Mouse (Mus musculus): ENCODE data around the gene Pum3. TPM values are rescaled to one million over a fixed set of nuclear protein-coding genes. Genes with fewer than 3 reads are reported as not detected.

Pum3 gene
- polyA plus RNA-seq, 1 experiment, result 20.3 TPM

DNA sequence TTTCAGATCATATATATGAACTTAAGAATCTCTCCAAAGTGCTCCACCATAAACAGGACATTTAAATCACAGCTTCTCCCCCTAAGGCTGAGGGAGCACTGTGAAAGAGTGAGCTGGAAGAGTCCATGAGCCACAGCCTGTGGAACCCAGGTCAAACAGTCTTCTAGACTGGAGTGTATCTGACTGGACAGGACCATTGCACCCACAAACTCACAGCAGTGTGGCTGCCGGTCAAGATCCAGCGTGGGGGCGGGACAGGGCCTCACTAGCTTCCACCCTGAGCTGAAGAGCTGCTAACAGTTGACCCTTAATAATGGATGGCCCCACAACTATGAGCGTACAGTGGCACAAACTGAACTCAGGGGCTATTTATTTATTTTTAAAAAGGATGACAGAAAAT, 12.2 kb downstream of the Pum3 start:
- H3K4me3 ChIP-seq (ENCODE audit: control insufficient read depth, insufficient read depth, low read length), result no peak overlapping the region
- DNase-seq, result no peak
- 98% methylated on average over 4 of the region's 4 CpGs for WGBS
- TF ChIP-seq CTCF (IDR thresholded peaks at IDR 0.05; ENCODE audit: borderline replicate concordance, control insufficient read depth, extremely low read depth, insufficient read depth, low read length, poor library complexity) (no peak), POLR2A (IDR thresholded peaks at IDR 0.05; ENCODE audit: control insufficient read depth, extremely low read depth, insufficient read depth, low read length, poor library complexity) (no peak)
- H3K4me1 ChIP-seq (replicated peaks; ENCODE audit: control insufficient read depth, insufficient read depth, low read length), result no peaks in the 10 kb centered on the region
- H3K36me3 ChIP-seq (ENCODE audit: control insufficient read depth, insufficient read depth, low read length), result peaks cover 70% of the 10 kb centered on the region
- no peak overlapping the region for H3K27ac ChIP-seq (ENCODE audit: control insufficient read depth, insufficient read depth, low read length)
- no peaks in the 10 kb centered on the region for H3K27me3 ChIP-seq (ENCODE audit: control insufficient read depth, insufficient read depth, low read length)

DNA sequence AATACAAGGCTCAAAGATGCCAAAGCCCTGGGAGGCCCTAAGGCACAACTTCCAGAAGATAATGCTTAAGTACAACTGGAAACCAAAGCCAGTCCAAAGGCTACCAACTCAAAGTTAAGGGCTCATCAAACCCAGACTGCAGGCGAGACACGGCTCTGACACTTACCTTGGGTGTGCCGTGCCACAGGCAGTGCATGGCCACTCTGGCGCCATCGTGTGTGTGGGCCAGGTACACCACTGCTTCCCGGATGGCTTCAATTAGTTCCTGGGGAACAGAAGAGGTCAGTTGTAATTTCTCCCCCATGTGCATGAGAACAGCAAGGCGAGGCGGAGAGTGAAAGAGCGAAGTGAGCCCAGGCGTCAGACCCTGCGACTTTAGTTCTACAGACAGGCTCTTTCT, 13.1 kb downstream of the Pum3 start:
- Histone ChIP-seq H3K4me1 (replicated peaks; ENCODE audit: control insufficient read depth, insufficient read depth, low read length) (no peaks in the 10 kb centered on the region), H3K27ac (ENCODE audit: control insufficient read depth, insufficient read depth, low read length) (no peak overlapping the region), H3K27me3 (ENCODE audit: control insufficient read depth, insufficient read depth, low read length) (no peaks in the 10 kb centered on the region), H3K36me3 (ENCODE audit: control insufficient read depth, insufficient read depth, low read length) (peaks cover 70% of the 10 kb centered on the region), H3K4me3 (ENCODE audit: control insufficient read depth, insufficient read depth, low read length) (no peak overlapping the region)
- WGBS, result 76% methylated on average over 11 of the region's 11 CpGs
- TF ChIP-seq POLR2A (IDR thresholded peaks at IDR 0.05; ENCODE audit: control insufficient read depth, extremely low read depth, insufficient read depth, low read length, poor library complexity) (no peak), CTCF (IDR thresholded peaks at IDR 0.05; ENCODE audit: borderline replicate concordance, control insufficient read depth, extremely low read depth, insufficient read depth, low read length, poor library complexity) (peak; percentile 66; the same call in 1 of the 2 replicates)
- peak; percentile 31 for DNase-seq

DNA sequence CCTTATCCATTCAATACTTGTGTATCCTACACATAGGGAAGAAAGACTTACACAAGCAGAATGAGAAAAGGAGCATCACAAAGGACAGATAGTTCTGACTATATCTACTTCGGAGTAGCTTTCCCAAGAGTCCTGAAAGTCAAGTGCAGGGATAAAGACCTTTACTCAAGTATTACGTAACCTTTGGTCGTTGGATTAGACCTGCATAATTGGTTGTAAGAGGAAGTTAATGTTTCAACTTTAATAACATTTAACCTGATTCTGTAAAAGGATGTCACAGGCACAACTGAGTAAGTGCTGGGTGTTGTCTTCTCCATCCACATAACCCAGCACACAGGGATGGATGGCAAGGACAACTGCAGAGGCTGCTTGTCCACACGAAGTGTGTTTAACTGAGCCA, 18.3 kb downstream of the Pum3 start:
- no peaks in the 10 kb centered on the region for H3K4me1 ChIP-seq (replicated peaks; ENCODE audit: control insufficient read depth, insufficient read depth, low read length)
- DNase-seq, result no peak
- H3K27me3 ChIP-seq (ENCODE audit: control insufficient read depth, insufficient read depth, low read length), result no peaks in the 10 kb centered on the region
- TF ChIP-seq POLR2A (IDR thresholded peaks at IDR 0.05; ENCODE audit: control insufficient read depth, extremely low read depth, insufficient read depth, low read length, poor library complexity) (no peak), CTCF (IDR thresholded peaks at IDR 0.05; ENCODE audit: borderline replicate concordance, control insufficient read depth, extremely low read depth, insufficient read depth, low read length, poor library complexity) (no peak)
- H3K36me3 ChIP-seq (ENCODE audit: control insufficient read depth, insufficient read depth, low read length), result peaks cover 41% of the 10 kb centered on the region
- WGBS, result 89% methylated on average over 4 of the region's 4 CpGs
- H3K4me3 ChIP-seq (ENCODE audit: control insufficient read depth, insufficient read depth, low read length), result no peak overlapping the region
- no peak overlapping the region for H3K27ac ChIP-seq (ENCODE audit: control insufficient read depth, insufficient read depth, low read length)

DNA sequence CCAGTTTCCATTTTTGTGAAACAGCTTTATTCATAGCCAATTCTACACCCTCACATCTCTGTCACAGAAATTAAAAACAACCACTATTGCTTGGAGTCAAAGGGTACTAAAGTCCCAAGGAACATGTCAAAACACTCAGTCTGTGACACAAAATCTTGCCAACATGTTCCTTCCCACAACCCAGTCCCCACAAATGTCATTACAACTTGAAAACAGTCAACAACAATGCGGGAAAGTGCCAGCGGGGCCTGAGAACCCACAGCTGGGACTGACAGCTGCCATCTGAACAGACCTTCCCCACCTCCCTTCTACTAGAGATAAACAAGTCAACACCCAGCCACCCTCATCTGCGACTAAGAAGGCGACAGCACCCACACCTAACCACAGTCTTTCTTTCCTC, 18.9 kb downstream of the Pum3 start:
- no peak for TF ChIP-seq CTCF (IDR thresholded peaks at IDR 0.05; ENCODE audit: borderline replicate concordance, control insufficient read depth, extremely low read depth, insufficient read depth, low read length, poor library complexity)
- H3K27ac ChIP-seq (ENCODE audit: control insufficient read depth, insufficient read depth, low read length), result no peak overlapping the region
- no peaks in the 10 kb centered on the region for H3K27me3 ChIP-seq (ENCODE audit: control insufficient read depth, insufficient read depth, low read length)
- 81% methylated on average over 4 of the region's 4 CpGs for WGBS
- peaks cover 35% of the 10 kb centered on the region for H3K36me3 ChIP-seq (ENCODE audit: control insufficient read depth, insufficient read depth, low read length)
- H3K4me1 ChIP-seq (replicated peaks; ENCODE audit: control insufficient read depth, insufficient read depth, low read length), result no peaks in the 10 kb centered on the region
- no peak for DNase-seq
- no peak overlapping the region for H3K4me3 ChIP-seq (ENCODE audit: control insufficient read depth, insufficient read depth, low read length)

DNA sequence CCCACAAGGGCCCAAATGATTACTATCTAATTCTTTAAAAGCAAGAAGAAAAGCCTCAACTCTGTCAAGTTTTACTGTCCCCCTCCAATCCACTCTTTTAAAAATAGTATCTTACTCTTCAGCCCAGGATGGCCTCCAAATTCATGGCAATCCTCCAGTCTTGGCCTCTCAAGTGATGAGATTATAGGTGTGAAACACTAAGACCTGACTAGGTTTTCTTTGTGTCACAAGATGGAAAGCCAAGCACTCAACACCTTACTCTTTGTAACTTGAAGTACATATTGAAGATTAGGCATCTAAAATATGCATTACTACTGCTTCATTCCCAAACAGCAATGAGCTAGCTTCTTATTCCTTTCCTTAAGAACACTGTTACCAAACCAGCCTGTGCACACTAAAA, 19.8 kb downstream of the Pum3 start:
- Histone ChIP-seq H3K4me1 (replicated peaks; ENCODE audit: control insufficient read depth, insufficient read depth, low read length) (no peaks in the 10 kb centered on the region), H3K4me3 (ENCODE audit: control insufficient read depth, insufficient read depth, low read length) (no peak overlapping the region), H3K27ac (ENCODE audit: control insufficient read depth, insufficient read depth, low read length) (no peak overlapping the region), H3K27me3 (ENCODE audit: control insufficient read depth, insufficient read depth, low read length) (no peaks in the 10 kb centered on the region), H3K36me3 (ENCODE audit: control insufficient read depth, insufficient read depth, low read length) (peaks cover 32% of the 10 kb centered on the region)
- no peak for DNase-seq
- TF ChIP-seq POLR2A (IDR thresholded peaks at IDR 0.05; ENCODE audit: control insufficient read depth, extremely low read depth, insufficient read depth, low read length, poor library complexity) (no peak), CTCF (IDR thresholded peaks at IDR 0.05; ENCODE audit: borderline replicate concordance, control insufficient read depth, extremely low read depth, insufficient read depth, low read length, poor library complexity) (no peak)

DNA sequence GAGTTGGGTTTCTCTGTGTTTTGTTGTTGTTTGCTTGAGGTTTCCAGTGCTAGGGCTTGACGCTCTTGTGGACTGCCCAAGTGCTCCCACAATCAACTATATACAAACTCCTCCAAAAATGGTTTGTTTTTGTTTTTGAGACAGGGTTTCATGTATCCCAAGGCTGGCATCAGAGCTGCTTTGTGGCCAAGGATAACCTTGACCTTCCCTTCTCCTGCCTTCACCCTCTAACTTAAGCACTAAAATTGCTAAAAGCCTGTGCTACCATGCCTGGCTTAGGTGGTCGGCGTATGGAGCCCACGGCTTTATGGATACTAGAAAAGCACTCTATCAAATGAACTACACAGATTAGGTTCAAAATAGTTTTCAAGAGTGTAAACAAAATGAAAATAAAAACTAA, 20.4 kb downstream of the Pum3 start:
- TF ChIP-seq CTCF (IDR thresholded peaks at IDR 0.05; ENCODE audit: borderline replicate concordance, control insufficient read depth, extremely low read depth, insufficient read depth, low read length, poor library complexity) (no peak), POLR2A (IDR thresholded peaks at IDR 0.05; ENCODE audit: control insufficient read depth, extremely low read depth, insufficient read depth, low read length, poor library complexity) (no peak)
- no peak for DNase-seq
- 100% methylated on average over 4 of the region's 4 CpGs for WGBS
- Histone ChIP-seq H3K4me1 (replicated peaks; ENCODE audit: control insufficient read depth, insufficient read depth, low read length) (no peaks in the 10 kb centered on the region), H3K36me3 (ENCODE audit: control insufficient read depth, insufficient read depth, low read length) (peaks cover 30% of the 10 kb centered on the region), H3K27me3 (ENCODE audit: control insufficient read depth, insufficient read depth, low read length) (no peaks in the 10 kb centered on the region), H3K27ac (ENCODE audit: control insufficient read depth, insufficient read depth, low read length) (no peak overlapping the region), H3K4me3 (ENCODE audit: control insufficient read depth, insufficient read depth, low read length) (no peak overlapping the region)

DNA sequence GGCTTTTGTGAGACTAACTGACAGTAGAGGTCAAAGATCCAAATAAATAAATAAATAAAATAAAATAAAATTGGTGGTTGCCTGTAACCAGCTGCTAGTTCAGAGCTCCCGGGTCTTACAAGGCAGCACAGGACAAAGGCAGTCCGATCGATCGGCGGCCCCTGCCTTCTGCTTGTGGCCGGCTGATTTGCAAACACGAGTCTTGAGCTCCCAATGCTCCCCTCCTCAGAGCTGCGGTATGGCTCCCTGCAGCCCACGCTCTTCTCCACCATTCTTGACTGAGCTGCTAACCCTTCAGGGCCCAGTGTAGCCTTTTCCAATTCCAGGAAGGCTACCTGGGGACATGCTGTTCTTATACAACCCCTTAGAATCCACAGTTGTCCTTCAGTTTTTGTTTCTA, 31.8 kb downstream of the Pum3 start:
- 96% methylated on average over 9 of the region's 9 CpGs for WGBS
- no peak for TF ChIP-seq CTCF (IDR thresholded peaks at IDR 0.05; ENCODE audit: borderline replicate concordance, control insufficient read depth, extremely low read depth, insufficient read depth, low read length, poor library complexity)
- TF ChIP-seq POLR2A (IDR thresholded peaks at IDR 0.05; ENCODE audit: control insufficient read depth, extremely low read depth, insufficient read depth, low read length, poor library complexity), result no peak
- no peak for DNase-seq
- no peak overlapping the region for H3K27ac ChIP-seq (ENCODE audit: control insufficient read depth, insufficient read depth, low read length)
- no peak overlapping the region for H3K4me3 ChIP-seq (ENCODE audit: control insufficient read depth, insufficient read depth, low read length)
- no peaks in the 10 kb centered on the region for H3K27me3 ChIP-seq (ENCODE audit: control insufficient read depth, insufficient read depth, low read length)
- peaks cover 27% of the 10 kb centered on the region; the same call in 1 of the 2 replicates for H3K36me3 ChIP-seq (ENCODE audit: control insufficient read depth, insufficient read depth, low read length)
- no peaks in the 10 kb centered on the region for H3K4me1 ChIP-seq (replicated peaks; ENCODE audit: control insufficient read depth, insufficient read depth, low read length)
